Comparison of ENCODE assay signal across 8 mouse cellular contexts in the genomic region with DNA sequence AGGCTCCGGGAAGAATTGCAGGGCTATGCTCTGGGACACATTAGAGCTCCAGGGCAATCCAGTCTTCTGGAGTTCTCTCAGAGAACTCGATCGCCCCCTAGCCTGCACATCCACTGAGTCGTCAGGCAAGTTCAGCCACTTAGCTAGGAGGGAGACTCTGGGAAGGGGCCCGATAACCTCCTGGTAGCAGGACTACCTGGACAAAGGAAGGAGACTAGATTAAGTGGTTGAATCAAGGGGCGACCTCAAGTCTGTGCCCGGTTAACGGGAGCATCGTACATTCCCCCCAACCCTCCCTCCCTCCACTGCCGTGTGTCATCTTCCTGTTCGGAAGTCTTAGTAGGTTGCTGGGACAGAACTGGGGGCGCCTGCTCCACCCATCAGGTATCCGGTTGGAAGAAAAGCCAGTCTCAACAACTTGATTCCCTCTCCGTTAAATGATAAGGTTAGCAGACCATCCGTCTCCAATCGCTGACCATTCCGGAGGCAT.
DNase-seq lines count a peak whose midpoint lies in the region; ATAC-seq and TF ChIP-seq lines count a peak whose summit lies in the region.

No protein-coding gene starts in this region.

- no peaks in the 10 kb centered on the region for H3K9me3 ChIP-seq in intestine, embryonic 14.5 days (ENCODE audit: control insufficient read depth, low read length)

- peak; percentile 49 for DNase-seq in T-cell, adult 2 months (ENCODE audit: low spot score)
- peak; percentile 51 to 80 for DNase-seq in cerebellum, postnatal 4 days (ENCODE audit: low spot score in 2 of 2)
- DNase-seq in gastrocnemius, postnatal 10 days, result peak; percentile 87
- peak; percentile 84 for DNase-seq in intestine, embryonic 14.5 days (ENCODE audit: low spot score)
- peak; percentile 76 to 90 for DNase-seq in left cerebral cortex, postnatal 10 days (ENCODE audit: extremely low spot score in 1 of 2, low spot score in 2 of 2)
- peak; percentile 78 for DNase-seq in mesoderm, embryonic 11.5 days (ENCODE audit: low read depth, low spot score)

- H3K4me1 ChIP-seq in intestine, embryonic 14.5 days (replicated peaks; ENCODE audit: control insufficient read depth, insufficient read depth, low read length), result peaks cover 13% of the 10 kb centered on the region
- H3K4me1 ChIP-seq in small intestine, adult 2 months (ENCODE audit: control insufficient read depth, insufficient read depth, insufficient read length, low read length), result peaks cover 6% of the 10 kb centered on the region; the same call in 1 of the 2 replicates

- H3K36me3 ChIP-seq in intestine, embryonic 14.5 days (ENCODE audit: control insufficient read depth, insufficient read depth, low read length), result no peaks in the 10 kb centered on the region
- H3K36me3 ChIP-seq in small intestine, adult 2 months (ENCODE audit: control insufficient read depth, insufficient read depth, low read length), result peaks cover 9% of the 10 kb centered on the region

- no peak overlapping the region for H3K27ac ChIP-seq in intestine, embryonic 14.5 days (ENCODE audit: low read depth)
- H3K27ac ChIP-seq in small intestine, adult 2 months (ENCODE audit: insufficient read depth, low read depth, low read length), result peak overlapping the region; percentile 77; the same call in 1 of the 2 replicates

- no peak for ATAC-seq in intestine, embryonic 14.5 days (replicated peaks; ENCODE audit: low FRiP score, low TSS enrichment, low read depth)
- no peak for ATAC-seq in monocyte, adult 5-6 weeks (replicated peaks; ENCODE audit: insufficient number of reproducible peaks, low FRiP score, low TSS enrichment, poor library complexity, severe bottlenecking)

- peak overlapping the region; percentile 76 for H3K4me3 ChIP-seq in intestine, embryonic 14.5 days (ENCODE audit: low read depth, low read length)
- peak overlapping the region; percentile 44 for H3K4me3 ChIP-seq in small intestine, adult 2 months (ENCODE audit: low read depth, low read length)

- peaks cover 12% of the 10 kb centered on the region; the same call in 1 of the 2 replicates for H3K27me3 ChIP-seq in intestine, embryonic 14.5 days (replicated peaks; ENCODE audit: control insufficient read depth, insufficient read depth, low read length)
- no peaks in the 10 kb centered on the region for H3K27me3 ChIP-seq in small intestine, adult 2 months (ENCODE audit: control insufficient read depth, insufficient read depth, low read length)

- H3K4me2 ChIP-seq in intestine, embryonic 14.5 days (ENCODE audit: low read length), result peak overlapping the region; percentile 43

- intact Hi-C loops in left cerebral cortex, postnatal 10 days (cut with DNase I), result loop anchor here (5.0 kb wide), 3 partner anchors 214 to 389 kb away; no protein-coding TSS in a partner anchor

- TF ChIP-seq POLR2A in small intestine, adult 2 months (IDR thresholded peaks at IDR 0.05; ENCODE audit: low read depth, low read length), result no peak; the same call in 1 of the 2 replicates

- H3K9ac ChIP-seq in intestine, embryonic 14.5 days (ENCODE audit: low read length), result 0 out of 2 replicates have a peak overlapping the region, but pooled peaks have one; percentile 5

- peak; percentile 64; the same call in 1 of the 2 replicates for TF ChIP-seq CTCF in small intestine, adult 2 months (IDR thresholded peaks at IDR 0.05; ENCODE audit: extremely low read depth, insufficient read length, insufficient replicate concordance, low read depth, low read length)

- 22% methylated on average over 17 of the region's 17 CpGs for whole genome bisulfite sequencing in intestine, embryonic 14.5 days
- WGBS in small intestine, adult 2 months, result 19% methylated on average over 17 of the region's 17 CpGs
